Mouse (Mus musculus): ENCODE results near the gene Slc50a1.

The Slc50a1 gene

DNA sequence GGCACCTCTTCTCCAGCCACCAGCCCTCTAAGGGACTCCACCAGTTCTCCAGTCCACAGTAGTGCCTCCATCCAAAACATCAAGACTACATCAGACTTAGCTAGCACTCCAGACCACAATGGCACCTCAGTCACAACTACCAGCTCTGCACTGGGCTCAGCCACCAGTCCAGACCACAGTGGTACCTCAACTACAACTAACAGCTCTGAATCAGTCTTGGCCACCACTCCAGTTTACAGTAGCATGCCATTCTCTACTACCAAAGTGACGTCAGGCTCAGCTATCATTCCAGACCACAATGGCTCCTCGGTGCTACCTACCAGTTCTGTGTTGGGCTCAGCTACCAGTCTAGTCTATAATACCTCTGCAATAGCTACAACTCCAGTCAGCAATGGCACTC is 39.8 kb downstream of the Slc50a1 start:
- no peak for DNase-seq

DNA sequence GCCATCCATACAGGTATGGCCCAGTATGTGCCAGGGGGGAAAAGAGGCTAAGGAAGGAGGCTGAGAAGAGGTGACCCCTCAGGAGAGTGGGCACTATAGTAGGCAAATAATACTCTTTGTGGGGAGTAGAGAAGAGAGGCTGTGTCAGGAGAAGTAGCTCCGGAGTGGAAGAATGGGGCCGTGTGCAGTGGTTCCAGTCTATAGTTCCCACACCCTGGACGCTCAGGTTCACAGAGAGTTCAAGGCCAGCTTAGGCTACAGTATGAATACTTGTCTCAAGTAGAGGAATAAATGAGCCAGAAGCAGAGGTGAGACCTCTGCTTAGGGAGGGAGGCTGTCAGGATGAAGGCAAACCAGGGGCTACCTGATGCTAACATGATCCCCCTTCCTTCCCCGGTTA is 41.1 kb downstream of the Slc50a1 start:
- DNase-seq: no peak

DNA sequence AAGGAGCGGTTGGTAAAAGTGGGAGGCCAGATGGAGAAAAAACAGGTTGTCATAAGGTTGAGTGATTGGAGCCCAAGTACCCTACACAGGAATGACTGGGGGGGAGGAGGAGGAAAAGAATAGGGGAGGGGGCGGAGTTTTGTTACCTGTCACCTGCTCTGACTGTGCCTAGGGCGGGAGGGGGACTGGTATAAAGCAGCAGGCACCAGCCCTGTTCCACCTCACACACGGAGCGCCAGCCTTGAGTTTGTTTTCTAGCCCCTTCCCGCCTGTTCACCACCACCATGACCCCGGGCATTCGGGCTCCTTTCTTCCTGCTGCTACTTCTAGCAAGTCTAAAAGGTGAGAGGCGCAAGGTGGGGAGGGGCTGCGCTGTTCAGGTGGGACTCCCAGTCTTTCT is 41.5 kb downstream of the Slc50a1 start, which contains the start of gene Muc1:
Gene Muc1, plus strand, starts transcription at position 222 of the 400 bp plus-strand sequence.
- DNase-seq: peak; percentile 48 to 51

DNA sequence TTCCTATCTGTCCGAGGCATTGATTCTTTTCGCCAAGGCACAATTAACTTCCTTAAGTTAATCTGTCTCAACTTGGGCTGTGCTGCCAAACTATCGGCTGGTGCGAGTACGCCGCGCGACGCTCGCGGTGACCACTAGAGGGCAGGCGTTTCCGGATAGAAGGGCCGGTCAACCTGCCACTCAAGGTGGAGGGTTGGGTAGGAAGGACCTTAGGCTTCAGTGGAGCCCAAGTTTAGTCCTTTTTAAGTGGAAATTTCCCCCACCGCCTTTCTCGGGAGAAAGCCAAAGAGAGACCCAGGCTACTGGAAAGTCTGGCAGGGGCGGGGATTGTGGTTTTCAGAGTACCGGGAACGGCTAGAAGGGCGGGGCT is 42.2 kb downstream of the Slc50a1 start:
- peak; percentile 91 to 94 for DNase-seq

DNA sequence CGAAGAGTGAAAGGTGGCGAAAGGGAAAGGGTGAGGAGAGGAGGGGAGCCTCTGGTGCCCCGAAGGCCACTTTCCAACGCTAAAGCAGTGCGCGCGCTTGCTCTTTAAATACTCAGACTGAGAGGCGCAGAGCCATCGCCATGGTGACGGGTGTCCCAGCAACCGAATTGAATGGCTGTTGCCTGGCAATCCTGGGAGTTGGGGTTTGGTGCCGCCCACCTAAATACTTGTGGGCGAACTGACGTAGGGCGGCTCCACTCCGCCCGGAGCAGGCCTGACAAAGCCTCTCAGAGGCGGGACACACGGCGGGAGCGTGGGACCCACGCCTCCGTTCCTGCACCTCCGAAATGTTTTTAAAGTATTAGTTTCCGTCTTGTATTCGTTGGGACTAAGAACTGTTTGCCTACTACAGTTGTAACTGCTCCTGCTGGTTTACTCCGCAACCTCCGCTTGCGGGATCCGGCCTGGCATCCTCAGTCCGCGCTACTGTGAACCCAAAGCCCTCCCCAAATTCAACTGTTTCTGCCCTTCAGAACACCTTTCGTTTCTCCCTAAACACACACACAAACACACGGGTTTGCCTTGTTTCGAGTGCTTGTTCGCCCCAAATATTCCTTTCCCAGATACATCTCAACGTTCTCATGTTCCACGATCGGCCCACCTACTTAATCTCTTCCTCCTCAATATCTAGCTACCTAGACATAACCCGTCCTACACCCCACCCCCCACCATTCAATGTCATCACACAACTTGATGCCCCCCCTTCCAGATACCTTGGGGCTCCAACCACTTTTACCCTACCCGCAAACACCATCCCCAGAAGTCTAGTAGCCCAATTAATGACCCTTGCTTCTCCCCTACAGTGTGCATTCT is 42.8 kb downstream of the Slc50a1 start:
- DNase-seq: peak; percentile 92 to 94

DNA sequence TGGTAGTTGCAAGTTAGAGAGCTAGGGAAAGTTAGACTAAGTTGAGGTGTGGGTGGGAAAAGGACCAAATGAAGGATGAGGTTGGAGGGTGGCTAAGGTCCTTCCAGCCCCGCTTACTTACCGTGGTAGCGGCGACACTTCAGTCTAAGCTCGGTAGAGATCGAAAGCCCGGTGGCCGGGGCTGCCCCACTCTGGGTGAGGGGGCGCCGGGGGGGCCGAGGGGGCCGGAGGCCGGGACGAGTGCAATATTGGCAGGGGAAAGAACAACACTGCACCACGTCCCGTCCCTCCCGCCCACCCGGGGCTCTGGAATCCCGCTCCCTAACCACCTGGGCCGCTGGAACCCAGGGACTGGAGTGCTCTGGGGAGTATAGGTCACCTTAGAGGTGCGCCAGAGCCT is 43.5 kb downstream of the Slc50a1 start, which contains the start of gene Mtx1:
Gene Mtx1, minus strand, starts transcription at position 189 of the 400 bp plus-strand sequence.
- no peak for DNase-seq

DNA sequence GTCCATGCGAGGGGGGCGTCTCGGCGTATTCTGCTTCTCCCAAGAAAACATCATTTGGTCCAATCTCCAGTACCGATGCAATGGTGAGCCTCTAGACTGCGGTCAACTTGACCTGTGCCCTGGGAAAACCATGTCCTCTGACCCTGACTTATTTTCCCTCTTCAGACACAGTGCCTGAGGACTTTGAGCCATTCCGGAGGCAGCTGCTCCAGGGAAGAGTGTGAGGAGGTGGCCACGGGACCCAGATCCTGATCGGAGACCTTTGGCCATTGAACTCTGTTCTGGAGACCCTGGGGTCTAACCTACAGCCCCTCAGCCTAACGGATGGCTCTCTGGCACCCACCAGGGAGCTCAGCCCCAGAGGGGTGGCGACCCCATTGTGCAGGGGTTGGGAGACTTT is 44.0 kb downstream of the Slc50a1 start:
- DNase-seq: peak in 1 of 2 experiments; percentile 58

DNA sequence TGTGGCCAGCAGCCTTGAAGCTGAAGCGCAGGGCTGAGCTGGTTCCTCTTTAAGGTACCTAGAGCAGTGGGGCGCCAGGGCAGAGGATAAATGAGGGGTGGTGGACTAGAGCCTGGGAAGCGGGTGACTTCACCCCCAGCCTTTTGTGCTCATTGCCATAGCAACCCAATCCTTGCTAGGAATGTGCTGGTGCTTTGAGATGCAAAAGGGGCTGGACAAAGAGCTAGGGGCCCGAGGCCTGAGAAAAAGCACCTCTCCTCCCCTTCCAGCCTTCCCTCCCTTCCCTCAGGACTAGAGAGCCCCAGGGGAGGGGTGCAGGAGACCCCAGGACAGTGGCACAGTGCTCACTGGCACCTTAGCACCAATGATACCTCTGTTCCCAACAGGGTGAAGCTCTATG is 44.5 kb downstream of the Slc50a1 start:
- no peak for DNase-seq

DNA sequence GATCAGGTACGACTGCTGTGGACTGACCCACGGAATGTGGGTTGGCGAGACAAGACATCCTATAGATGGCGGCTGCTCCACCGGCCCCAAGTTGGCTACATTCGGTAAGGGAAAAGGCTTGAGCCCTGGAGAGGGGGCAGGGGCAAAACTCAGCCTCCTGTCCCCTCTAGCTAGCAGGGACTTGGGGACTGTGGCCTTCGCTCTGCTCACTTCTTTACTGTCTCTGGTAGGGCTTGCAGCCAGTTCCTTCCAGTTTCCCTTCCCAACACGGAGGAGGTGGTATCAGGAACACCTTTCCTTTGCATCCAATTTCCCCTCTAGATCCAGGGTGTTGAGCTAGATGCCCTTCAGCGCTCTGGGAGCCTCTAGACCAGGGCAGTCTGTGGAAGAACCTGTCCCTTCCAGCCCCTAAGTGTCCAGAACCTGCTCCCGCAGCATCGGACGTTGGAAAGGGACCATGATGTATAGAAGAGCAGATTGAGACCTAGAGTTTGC is 45.0 kb downstream of the Slc50a1 start:
- DNase-seq: no peak

DNA sequence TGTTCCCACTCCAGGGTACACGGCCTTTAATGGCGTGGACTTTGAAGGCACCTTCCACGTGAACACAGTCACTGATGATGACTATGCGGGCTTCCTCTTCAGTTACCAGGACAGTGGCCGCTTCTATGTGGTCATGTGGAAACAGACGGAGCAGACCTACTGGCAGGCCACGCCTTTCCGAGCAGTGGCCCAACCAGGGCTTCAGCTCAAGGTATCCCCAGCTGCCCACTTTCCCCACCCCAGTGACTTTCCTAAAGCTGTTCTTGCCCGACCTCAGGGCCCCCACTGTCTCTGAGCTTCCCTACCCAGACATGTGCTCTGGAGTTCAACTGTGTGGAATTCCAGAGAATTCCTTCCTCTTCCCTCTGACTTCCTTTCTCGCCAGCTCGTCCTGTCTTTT is 45.6 kb downstream of the Slc50a1 start:
- DNase-seq: no peak

DNA sequence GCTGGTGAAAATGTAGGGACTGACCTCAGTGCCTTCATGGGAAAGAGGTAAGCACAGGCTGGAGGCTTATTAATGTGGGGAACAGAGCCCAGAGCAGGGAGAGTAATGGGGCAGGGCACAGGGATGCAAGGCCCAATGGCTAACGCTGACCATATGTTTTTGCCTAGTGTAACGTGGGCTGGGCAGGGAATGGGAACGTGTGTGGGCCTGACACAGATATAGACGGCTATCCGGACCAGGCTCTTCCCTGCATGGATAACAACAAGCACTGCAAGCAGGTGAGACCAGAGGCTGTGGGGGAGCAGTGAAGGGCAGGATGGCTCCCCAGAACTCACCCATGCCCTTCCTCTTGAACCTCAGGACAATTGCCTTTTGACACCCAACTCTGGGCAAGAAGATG is 49.2 kb downstream of the Slc50a1 start:
- no peak for DNase-seq

DNA sequence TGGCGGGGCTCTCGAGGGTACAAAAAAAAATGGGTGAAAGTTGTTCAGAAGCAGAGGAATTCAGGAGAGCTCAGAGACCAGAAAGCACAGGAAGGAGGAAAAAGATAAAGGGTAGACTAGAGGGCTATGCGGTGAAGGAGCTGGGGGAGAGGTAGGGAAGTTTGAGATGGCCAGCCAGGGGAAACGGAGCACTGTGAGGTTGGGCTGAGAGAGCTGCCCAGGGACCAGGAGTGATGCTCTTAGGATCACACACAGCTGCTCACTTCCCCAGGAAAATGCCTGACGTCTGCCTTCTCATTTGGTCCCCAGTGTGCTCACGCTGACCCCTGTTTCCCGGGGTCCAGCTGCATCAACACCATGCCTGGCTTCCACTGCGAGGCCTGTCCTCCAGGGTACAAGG is 50.8 kb downstream of the Slc50a1 start:
- DNase-seq: no peak

DNA sequence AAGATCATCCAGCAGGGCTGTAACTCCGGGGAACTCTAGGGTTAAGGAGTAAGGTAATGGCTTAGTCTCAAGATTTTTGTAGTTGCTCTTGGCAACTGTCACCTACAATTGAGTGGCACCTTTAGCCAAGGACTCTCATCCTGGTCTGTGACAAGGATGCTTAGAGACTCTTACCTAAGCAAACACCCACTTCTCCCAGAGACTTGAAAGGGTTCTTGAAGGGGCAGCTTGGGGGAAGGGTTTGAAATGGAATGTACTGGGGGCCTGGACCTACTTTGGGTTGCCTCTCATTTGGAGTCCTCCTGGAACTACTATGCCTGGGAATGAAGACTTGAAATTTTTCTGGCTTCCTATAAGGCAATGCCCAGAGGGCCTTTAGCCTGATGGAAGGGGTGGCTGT is 52.1 kb downstream of the Slc50a1 start:
- no peak for DNase-seq

All from kidney, postnatal 36 days (tissue).